Mouse (Mus musculus) forebrain, embryonic 14.5 days (tissue): ENCODE data around the gene Adm2. TPM values are rescaled to one million over a fixed set of nuclear protein-coding genes. Genes with fewer than 3 reads are reported as not detected.

Experiments
- ATAC-seq: fragments of 200-750 bp; cut with Nextera tagmentation; 2 replicates; pipeline ENCODE4 v1.8.0; 2017; ENCODE audit warnings: mild to moderate bottlenecking, moderate library complexity
- DNase-seq: peaks from one replicate; pipeline ENCODE4 v3.0.0-alpha.2; 2015; ENCODE audit warnings: low spot score
- H3K27ac ChIP-seq: fragments of 300-500 bp; sonication (generic); 2 replicates; pipeline ENCODE4 v1.5.1; 2014; ENCODE audit warnings: low read depth, mild to moderate bottlenecking, control low read depth, low read length, moderate library complexity
- H3K27me3 ChIP-seq: fragments of 300-500 bp; sonication (generic); replicated peaks from 2 replicates; pipeline ENCODE4 v1.6.1; 2014; ENCODE audit warnings: low read length, control low read depth, mixed read lengths; ENCODE audit not compliant: control insufficient read depth, insufficient read depth
- H3K36me3 ChIP-seq: fragments of 300-500 bp; sonication (generic); 2 replicates; pipeline ENCODE4 v1.6.1; 2014; ENCODE audit warnings: low read length, control low read depth; ENCODE audit not compliant: control insufficient read depth, insufficient read depth
- H3K4me1 ChIP-seq: fragments of 300-500 bp; sonication (generic); 2 replicates; pipeline ENCODE4 v1.6.1; 2014; ENCODE audit warnings: antibody characterized with exemption, low read length, control low read depth; ENCODE audit not compliant: control insufficient read depth, insufficient read depth
- H3K4me2 ChIP-seq: fragments of 300-500 bp; sonication (generic); 2 replicates; pipeline ENCODE4 v1.6.1; 2014; ENCODE audit warnings: mild to moderate bottlenecking, control low read depth, low read length
- H3K4me3 ChIP-seq: fragments of 300-500 bp; sonication (generic); 2 replicates; pipeline ENCODE4 v1.5.1; 2014; ENCODE audit warnings: low read depth, low read length, control low read depth
- H3K9ac ChIP-seq: fragments of 300-500 bp; sonication (generic); 2 replicates; pipeline ENCODE4 v1.6.1; 2014; ENCODE audit warnings: mild to moderate bottlenecking, low read length, control low read depth, moderate library complexity
- H3K9me3 ChIP-seq: fragments of 300-500 bp; sonication (generic); replicated peaks from 2 replicates; pipeline ENCODE4 v1.6.1; 2016; ENCODE audit warnings: low read length, control low read depth, mixed read lengths; ENCODE audit not compliant: control insufficient read depth
- WGBS: fragments of 180-500 bp; shearing (Covaris S2); extraction: QIAGEN DNeasy Blood & Tissue Kit; methylation state at CpG from one replicate; pipeline ENCODE4 v1.1.7; 2014; 5-methylcytosine and 5-hydroxymethylcytosine counted together
- polyA plus RNA-seq: library from polyadenylated mRNA; unstranded; fragments of >200 nt; fragmentation: Nextera tagmentation; extraction: Ambion mirVana; gene quantifications from 2 replicates; pipeline ENCODE4 v1.2.1, GENCODE M21; 2014

Adm2 gene
- polyA plus RNA-seq, 1 experiment from 2014 or later: not detected

DNA sequence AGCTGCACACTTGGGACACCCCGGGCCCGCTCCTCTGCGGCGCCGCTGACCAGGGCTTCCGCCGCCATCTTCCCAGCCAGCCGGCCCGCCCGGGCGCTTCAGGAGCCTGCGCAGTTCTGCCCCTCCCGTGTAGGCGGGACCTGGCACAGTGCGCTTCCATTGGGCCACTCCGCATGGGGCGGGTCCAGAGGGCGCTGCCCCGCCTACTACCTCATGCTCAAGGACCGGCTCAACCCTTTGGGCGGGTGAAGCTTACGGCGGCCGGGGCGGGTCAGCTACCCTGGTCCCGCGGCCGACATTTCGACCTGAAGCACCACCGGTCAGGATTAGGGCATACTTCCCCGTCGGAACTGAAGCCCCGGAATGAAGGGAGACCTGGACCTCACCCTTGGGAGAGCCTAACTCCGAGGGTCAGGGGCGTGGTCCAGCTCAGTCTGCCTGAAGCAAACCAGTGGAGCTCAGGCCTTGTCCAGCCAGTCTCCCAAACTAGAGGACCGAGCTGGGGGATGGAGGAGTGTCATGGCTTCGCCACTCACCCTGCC is 7.3 kb upstream of the Adm2 start, which contains the start of gene Sbf1:
TSS of gene Sbf1 (minus strand) at position 122 of the 542 bp plus-strand sequence.
- H3K9me3 ChIP-seq: no peaks in the 10 kb centered on the region
- no peaks in the 10 kb centered on the region for H3K36me3 ChIP-seq
- peak within 1 kb of the TSS; percentile 72 for H3K4me2 ChIP-seq
- ATAC-seq (peak; percentile 99), DNase-seq (peak; percentile 98)
- 1% methylated on average over 37 of the region's 37 CpGs for WGBS
- H3K27me3 ChIP-seq: no peaks in the 10 kb centered on the region
- peak within 1 kb of the TSS; percentile 84 for H3K9ac ChIP-seq
- peak within 1 kb of the TSS; percentile 48; the same call in 1 of the 2 replicates for H3K27ac ChIP-seq
- peak within 1 kb of the TSS; percentile 95 for H3K4me3 ChIP-seq
- H3K4me1 ChIP-seq: peaks cover 20% of the 10 kb centered on the region

DNA sequence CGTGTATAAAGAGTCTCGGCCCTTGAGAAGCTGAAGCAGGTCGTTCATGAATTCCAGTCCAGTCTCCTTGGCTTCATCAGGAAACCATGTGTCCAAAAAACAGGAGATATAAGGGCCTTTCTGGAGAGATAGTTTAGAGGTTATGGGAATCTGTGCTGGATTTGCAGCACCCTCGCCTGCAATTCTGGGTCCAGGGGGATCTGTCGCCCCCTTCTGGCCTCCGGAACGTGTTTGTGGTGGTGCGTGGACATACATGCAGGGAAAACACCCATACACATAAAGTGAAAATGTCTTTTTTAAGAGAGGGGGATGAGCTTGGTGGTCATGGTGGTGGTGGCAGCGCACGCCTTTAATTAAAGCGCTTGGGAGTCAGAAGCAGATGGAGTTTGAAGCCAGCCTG is 6.4 kb upstream of the Adm2 start:
- Histone ChIP-seq H3K4me1 (peaks cover 20% of the 10 kb centered on the region), H3K36me3 (no peaks in the 10 kb centered on the region), H3K4me2 (no peak overlapping the region), H3K27ac (no peak overlapping the region), H3K27me3 (no peaks in the 10 kb centered on the region), H3K9ac (no peak overlapping the region), H3K9me3 (no peaks in the 10 kb centered on the region), H3K4me3 (no peak overlapping the region)
- no peak for ATAC-seq
- no peak for DNase-seq
- WGBS: 65% methylated on average over 11 of the region's 11 CpGs

DNA sequence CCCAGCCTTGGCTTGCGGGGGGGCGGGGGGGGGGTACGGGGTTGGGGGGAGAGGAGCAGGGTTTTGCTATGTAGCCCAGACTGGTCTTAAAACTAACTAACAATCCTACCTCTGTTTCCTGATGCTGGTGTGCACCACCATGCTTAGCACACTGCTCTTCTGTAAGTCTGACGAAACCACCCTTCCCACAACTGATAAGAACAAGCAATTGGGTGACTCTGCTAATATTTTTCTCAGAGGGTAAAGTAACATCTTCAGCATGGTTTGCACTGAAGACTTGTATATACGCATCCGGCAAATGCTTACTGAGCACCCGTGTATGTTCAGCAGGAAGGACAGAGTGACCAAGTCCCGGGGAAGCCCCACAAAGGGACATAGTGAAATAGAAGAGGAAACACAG is 1.3 kb upstream of the Adm2 start:
- no peak for ATAC-seq
- Histone ChIP-seq H3K27ac (no peak overlapping the region), H3K36me3 (no peaks in the 10 kb centered on the region), H3K4me1 (no peaks in the 10 kb centered on the region), H3K9me3 (no peaks in the 10 kb centered on the region), H3K4me3 (no peak overlapping the region), H3K9ac (no peak overlapping the region), H3K27me3 (0 out of 2 replicates have a peak, but pooled peaks cover 7% of the 10 kb centered on the region), H3K4me2 (no peak overlapping the region)
- 78% methylated on average over 8 of the region's 8 CpGs for WGBS
- no peak for DNase-seq

DNA sequence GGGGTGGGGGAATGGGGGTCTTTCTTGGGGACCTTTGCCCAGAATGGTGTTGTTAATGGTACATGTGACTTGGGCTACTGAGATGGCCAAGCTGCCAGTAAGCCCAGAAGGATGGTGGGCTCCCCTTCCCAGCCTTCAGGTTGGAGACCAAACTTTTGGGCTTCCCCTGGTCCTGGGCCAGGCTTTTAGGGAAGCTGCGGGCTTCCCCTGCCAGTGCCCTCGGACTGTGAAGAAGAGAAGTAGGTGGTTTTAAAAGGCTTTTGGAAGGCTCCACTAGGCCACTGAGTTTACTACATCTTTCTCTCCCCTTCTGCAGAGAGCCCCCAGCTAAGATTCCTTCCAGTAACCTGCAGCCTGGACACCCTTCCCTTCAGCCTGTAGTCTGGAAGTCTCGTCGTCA is 1.1 kb downstream of the Adm2 start:
- no peak overlapping the region for H3K4me2 ChIP-seq
- ATAC-seq: no peak
- no peaks in the 10 kb centered on the region for H3K4me1 ChIP-seq
- no peaks in the 10 kb centered on the region for H3K36me3 ChIP-seq
- no peak for DNase-seq
- H3K9ac ChIP-seq: no peak overlapping the region
- no peak overlapping the region for H3K27ac ChIP-seq
- no peaks in the 10 kb centered on the region for H3K9me3 ChIP-seq
- WGBS: 91% methylated on average over 4 of the region's 4 CpGs
- no peak overlapping the region for H3K4me3 ChIP-seq
- H3K27me3 ChIP-seq: 0 out of 2 replicates have a peak, but pooled peaks cover 7% of the 10 kb centered on the region

DNA sequence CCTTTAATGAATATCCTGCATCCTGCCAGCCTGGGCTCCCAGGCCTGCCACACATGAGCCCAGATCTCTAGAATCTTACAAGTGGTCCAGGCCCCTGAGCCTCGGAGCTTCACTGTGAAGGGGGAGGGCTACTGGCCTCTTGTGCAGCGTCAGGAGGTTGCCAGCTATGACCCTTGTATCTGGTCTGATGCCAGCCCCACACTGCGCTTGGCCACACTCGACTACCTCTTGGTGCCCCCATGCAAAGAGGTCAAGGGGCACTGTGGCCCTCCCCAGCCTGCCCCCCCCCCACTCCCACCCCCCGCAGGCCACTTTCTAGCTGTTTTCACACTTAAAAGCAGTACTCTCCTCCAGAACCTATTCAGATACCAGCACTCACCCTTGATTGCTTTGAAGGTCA is 3.9 kb downstream of the Adm2 start:
- H3K27ac ChIP-seq: no peak overlapping the region
- no peak for ATAC-seq
- 0 out of 2 replicates have a peak, but pooled peaks cover 7% of the 10 kb centered on the region for H3K27me3 ChIP-seq
- 65% methylated on average over 5 of the region's 5 CpGs for WGBS
- H3K4me1 ChIP-seq: no peaks in the 10 kb centered on the region
- H3K4me2 ChIP-seq: no peak overlapping the region
- no peak overlapping the region for H3K4me3 ChIP-seq
- no peaks in the 10 kb centered on the region for H3K9me3 ChIP-seq
- DNase-seq: no peak
- no peak overlapping the region for H3K9ac ChIP-seq
- no peaks in the 10 kb centered on the region for H3K36me3 ChIP-seq

DNA sequence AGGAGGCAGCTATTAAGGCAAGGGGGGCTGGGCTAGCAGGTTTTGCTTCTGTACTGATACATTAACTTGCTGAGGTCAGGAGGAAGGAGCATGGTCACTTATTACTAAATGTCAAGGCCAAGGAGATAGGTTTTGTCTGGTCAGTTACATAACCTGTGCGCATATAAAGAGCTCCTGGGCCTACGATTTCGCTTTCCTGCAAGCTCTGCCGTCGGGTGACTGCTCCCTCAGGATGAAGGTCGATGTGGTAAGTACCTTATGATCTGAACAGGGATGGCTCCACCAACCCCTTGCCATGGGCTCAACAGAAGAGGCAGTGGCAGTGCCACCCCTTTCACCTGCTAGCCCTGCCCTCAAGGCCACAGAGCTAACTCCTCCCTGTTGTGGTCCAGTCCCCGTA is 11.8 kb downstream of the Adm2 start, which contains the start of gene Miox:
TSS of gene Miox (plus strand) at position 128 of the 400 bp plus-strand sequence.
- Histone ChIP-seq H3K4me1 (no peaks in the 10 kb centered on the region), H3K4me3 (no peak within 1 kb of the TSS), H3K4me2 (no peak within 1 kb of the TSS), H3K27me3 (no peaks in the 10 kb centered on the region), H3K27ac (no peak within 1 kb of the TSS), H3K9me3 (no peaks in the 10 kb centered on the region), H3K9ac (no peak within 1 kb of the TSS), H3K36me3 (no peaks in the 10 kb centered on the region)
- no peak for ATAC-seq
- DNase-seq: no peak
- 85% methylated on average over 7 of the region's 7 CpGs for WGBS

DNA sequence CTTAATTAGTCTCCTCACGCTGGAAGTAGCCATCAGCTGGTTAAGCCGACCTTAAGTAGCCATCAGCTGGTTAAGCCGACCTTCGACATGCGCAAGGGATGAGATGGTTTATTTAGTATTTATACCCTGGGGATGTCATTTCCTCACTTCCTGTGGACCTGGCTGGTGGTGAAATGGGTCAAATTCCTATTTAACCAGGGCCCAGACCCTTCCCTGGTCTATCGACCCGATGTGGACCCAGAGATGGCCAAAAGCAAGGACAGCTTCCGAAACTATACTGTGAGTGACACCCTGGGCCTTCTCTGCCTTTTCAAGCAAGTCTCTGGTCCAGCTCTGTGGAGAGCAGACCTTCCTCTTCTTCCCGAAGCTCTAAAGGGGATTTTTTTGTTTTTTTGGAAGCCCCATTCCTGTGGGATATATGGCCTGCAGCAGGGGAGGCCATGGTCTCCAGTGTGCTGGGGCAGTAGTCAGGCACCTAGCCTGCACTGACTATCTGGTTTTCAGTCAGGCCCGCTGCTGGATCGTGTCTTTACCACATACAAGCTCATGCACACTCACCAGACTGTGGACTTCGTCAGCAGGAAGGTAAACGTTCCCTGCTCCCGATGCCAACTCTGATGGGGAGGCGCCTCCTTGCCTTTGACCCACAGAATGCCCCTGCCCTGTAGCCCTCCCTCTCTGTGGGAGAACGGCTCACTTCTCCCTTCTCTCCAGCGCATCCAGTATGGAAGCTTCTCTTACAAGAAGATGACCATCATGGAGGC is 12.4 kb downstream of the Adm2 start:
- Histone ChIP-seq H3K4me1 (no peaks in the 10 kb centered on the region), H3K4me3 (no peak overlapping the region), H3K9ac (no peak overlapping the region), H3K36me3 (no peaks in the 10 kb centered on the region), H3K27ac (no peak overlapping the region), H3K9me3 (no peaks in the 10 kb centered on the region), H3K27me3 (no peaks in the 10 kb centered on the region), H3K4me2 (no peak overlapping the region)
- ATAC-seq (no peak), DNase-seq (no peak)
- 86% methylated on average over 17 of the region's 17 CpGs for WGBS

DNA sequence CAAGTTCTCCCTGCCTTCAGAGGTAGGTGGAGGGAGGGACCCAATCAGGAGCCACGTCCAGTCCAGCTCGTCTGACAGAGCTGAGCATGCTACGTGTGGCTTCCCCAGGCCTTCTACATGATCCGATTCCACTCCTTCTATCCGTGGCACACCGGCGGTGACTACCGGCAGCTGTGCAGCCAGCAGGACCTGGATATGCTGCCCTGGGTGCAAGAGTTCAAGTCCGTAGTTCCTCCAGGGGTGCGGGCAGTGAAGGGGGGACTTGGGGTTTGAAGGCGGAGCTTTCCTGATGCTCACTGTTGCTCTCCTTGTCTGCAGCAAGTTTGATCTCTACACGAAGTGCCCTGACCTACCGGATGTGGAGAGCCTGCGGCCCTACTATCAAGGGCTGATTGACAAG is 13.9 kb downstream of the Adm2 start:
- H3K4me1 ChIP-seq: no peaks in the 10 kb centered on the region
- no peaks in the 10 kb centered on the region for H3K36me3 ChIP-seq
- H3K27ac ChIP-seq: no peak overlapping the region
- ATAC-seq (no peak), DNase-seq (no peak)
- no peak overlapping the region for H3K4me3 ChIP-seq
- H3K27me3 ChIP-seq: no peaks in the 10 kb centered on the region
- H3K9ac ChIP-seq: no peak overlapping the region
- 87% methylated on average over 14 of the region's 14 CpGs for WGBS
- H3K4me2 ChIP-seq: no peak overlapping the region
- no peaks in the 10 kb centered on the region for H3K9me3 ChIP-seq

DNA sequence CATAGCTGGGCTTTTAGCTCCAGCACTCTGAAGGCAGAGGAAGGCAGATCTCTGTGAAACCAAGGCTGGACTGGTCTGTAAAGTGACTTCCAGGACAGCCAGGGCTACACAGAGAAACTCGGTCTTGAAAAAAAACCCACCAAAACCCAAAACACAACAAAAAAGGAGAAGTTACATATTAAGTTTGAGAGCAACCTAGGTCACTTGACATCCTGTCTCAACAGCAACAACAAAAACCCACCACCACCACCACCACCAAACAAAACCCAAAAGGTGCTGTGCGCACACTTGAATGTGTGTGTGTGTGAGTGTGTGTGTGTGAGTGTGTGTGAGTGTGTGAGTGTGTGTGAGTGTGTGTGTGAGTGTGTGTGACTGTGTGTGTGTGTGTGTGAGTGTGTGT is 17.2 kb downstream of the Adm2 start:
- H3K27me3 ChIP-seq: no peaks in the 10 kb centered on the region
- H3K36me3 ChIP-seq: no peaks in the 10 kb centered on the region
- no peak overlapping the region for H3K4me2 ChIP-seq
- DNase-seq (no peak), ATAC-seq (no peak)
- H3K4me3 ChIP-seq: no peak overlapping the region
- no peaks in the 10 kb centered on the region for H3K9me3 ChIP-seq
- no peak overlapping the region for H3K9ac ChIP-seq
- WGBS: 91% methylated on average over 2 of the region's 2 CpGs
- no peaks in the 10 kb centered on the region for H3K4me1 ChIP-seq
- no peak overlapping the region for H3K27ac ChIP-seq
